In the genomic region with DNA sequence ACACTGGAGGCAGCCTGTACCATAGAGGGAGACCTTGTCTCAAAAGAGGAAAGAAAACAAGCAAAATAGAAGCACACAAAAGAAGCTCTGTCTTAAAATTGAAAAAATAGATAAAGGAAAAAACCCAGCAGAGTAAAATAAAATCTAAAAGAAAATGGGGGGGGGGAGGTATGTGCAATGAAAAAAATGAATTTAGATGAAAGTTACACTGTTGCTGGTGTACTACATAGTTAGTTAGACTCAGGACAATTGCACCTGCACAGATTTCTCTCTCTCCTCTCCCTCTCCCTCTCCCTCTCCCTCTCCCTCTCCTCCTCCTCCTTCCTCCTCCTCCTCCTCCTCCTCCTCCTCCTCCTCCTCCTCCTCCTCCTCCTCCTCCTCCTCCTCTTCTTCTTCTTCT, we compare ENCODE assay signal across 8 mouse cellular contexts. TPM values are rescaled to one million over a fixed set of nuclear protein-coding genes. Genes with fewer than 3 reads are reported as not detected.
DNase-seq lines count a peak whose midpoint lies in the region; ATAC-seq and TF ChIP-seq lines count a peak whose summit lies in the region.

Scarb2 (minus strand) TSS at position 101 of the 400 bp plus-strand sequence.

- peak within 1 kb of the TSS; percentile 70 for H3K4me3 ChIP-seq in testis, adult 2 months (ENCODE audit: control insufficient read depth, low read depth, low read length)
- H3K4me3 ChIP-seq in forebrain, embryonic 11.5 days (ENCODE audit: low read depth, low read length) = peak within 1 kb of the TSS; percentile 76
- H3K4me3 ChIP-seq in liver, embryonic 12.5 days = peak within 1 kb of the TSS; percentile 81
- H3K4me3 ChIP-seq in stomach, postnatal 0 days (ENCODE audit: low read depth, low read length) = peak within 1 kb of the TSS; percentile 97

- H3K27ac ChIP-seq in testis, adult 2 months (ENCODE audit: control insufficient read depth, insufficient read depth, low read depth, low read length) = peak within 1 kb of the TSS; percentile 59; the same call in 1 of the 2 replicates
- H3K27ac ChIP-seq in forebrain, embryonic 11.5 days (ENCODE audit: low read depth, low read length) = peak within 1 kb of the TSS; percentile 95; the same call in 1 of the 2 replicates
- no peak within 1 kb of the TSS for H3K27ac ChIP-seq in liver, embryonic 12.5 days
- peak within 1 kb of the TSS; percentile 100 for H3K27ac ChIP-seq in stomach, postnatal 0 days (replicated peaks)

- TF ChIP-seq POLR2A in testis, adult 2 months (IDR thresholded peaks at IDR 0.05; ENCODE audit: control insufficient read depth, low read depth, low read length) = no peak

- no peaks in the 10 kb centered on the region for H3K36me3 ChIP-seq in testis, adult 2 months (ENCODE audit: control insufficient read depth, insufficient read depth, low read length)
- no peaks in the 10 kb centered on the region for H3K36me3 ChIP-seq in forebrain, embryonic 11.5 days (ENCODE audit: control insufficient read depth, insufficient read depth, low read length)
- H3K36me3 ChIP-seq in liver, embryonic 12.5 days = no peaks in the 10 kb centered on the region
- H3K36me3 ChIP-seq in stomach, postnatal 0 days (ENCODE audit: control insufficient read depth, insufficient read depth, low read length) = no peaks in the 10 kb centered on the region

- no peak for ATAC-seq in forebrain, embryonic 11.5 days (replicated peaks; ENCODE audit: low FRiP score)
- no peak for ATAC-seq in hematopoietic stem cell, adult 5-6 weeks (replicated peaks in 1 of 2; ENCODE audit: insufficient read depth in 1 of 2, low FRiP score in 2 of 2, low TSS enrichment in 1 of 2, low read depth in 1 of 2, poor library complexity in 2 of 2, severe bottlenecking in 2 of 2)
- ATAC-seq in liver, embryonic 12.5 days = no peak
- ATAC-seq in stomach, postnatal 0 days (ENCODE audit: low FRiP score, low TSS enrichment) = no peak
- ATAC-seq in CD4-positive, CD25-positive, alpha-beta regulatory T cell, adult 4 months = no peak

- DNase-seq in testis, postnatal 10 days (ENCODE audit: low spot score) = no peak
- DNase-seq in forebrain, embryonic 11.5 days (ENCODE audit: low spot score) = no peak
- no peak for DNase-seq in stomach, postnatal 0 days (ENCODE audit: low spot score)
- no peak for DNase-seq in spleen, postnatal 36 days (ENCODE audit: low spot score in 2 of 2)

- no peaks in the 10 kb centered on the region for H3K9me3 ChIP-seq in forebrain, embryonic 11.5 days (ENCODE audit: control insufficient read depth, low read length)
- no peaks in the 10 kb centered on the region for H3K9me3 ChIP-seq in liver, embryonic 12.5 days (replicated peaks)
- no peaks in the 10 kb centered on the region for H3K9me3 ChIP-seq in stomach, postnatal 0 days (ENCODE audit: control insufficient read depth, low read length)

- peak within 1 kb of the TSS; percentile 70; the same call in 1 of the 2 replicates for H3K4me2 ChIP-seq in forebrain, embryonic 11.5 days (ENCODE audit: low read depth, low read length, severe bottlenecking)
- H3K4me2 ChIP-seq in liver, embryonic 12.5 days = peak within 1 kb of the TSS; percentile 88
- H3K4me2 ChIP-seq in stomach, postnatal 0 days (replicated peaks; ENCODE audit: low read depth) = peak within 1 kb of the TSS; percentile 70

- no peaks in the 10 kb centered on the region; the same call in none of the 2 replicates for H3K4me1 ChIP-seq in testis, adult 2 months (ENCODE audit: control insufficient read depth, insufficient read depth, low read length)
- H3K4me1 ChIP-seq in forebrain, embryonic 11.5 days (replicated peaks; ENCODE audit: control insufficient read depth, insufficient read depth, low read length) = no peaks in the 10 kb centered on the region; the same call in 1 of the 2 replicates
- H3K4me1 ChIP-seq in liver, embryonic 12.5 days = peaks cover 29% of the 10 kb centered on the region
- H3K4me1 ChIP-seq in stomach, postnatal 0 days (replicated peaks; ENCODE audit: control insufficient read depth, insufficient read depth) = peaks cover 6% of the 10 kb centered on the region

- TF ChIP-seq CTCF in testis, adult 2 months (IDR thresholded peaks at IDR 0.05; ENCODE audit: control insufficient read depth, insufficient read depth, insufficient replicate concordance, low read depth, low read length) = no peak
- TF ChIP-seq CTCF in stomach, postnatal 0 days (IDR thresholded peaks at IDR 0.05; ENCODE audit: low read depth) = no peak

- H3K27me3 ChIP-seq in testis, adult 2 months (ENCODE audit: control insufficient read depth, insufficient read depth, low read length) = no peaks in the 10 kb centered on the region
- no peaks in the 10 kb centered on the region for H3K27me3 ChIP-seq in forebrain, embryonic 11.5 days (ENCODE audit: control insufficient read depth, insufficient read depth, low read length)
- no peaks in the 10 kb centered on the region for H3K27me3 ChIP-seq in liver, embryonic 12.5 days (replicated peaks)
- H3K27me3 ChIP-seq in stomach, postnatal 0 days (ENCODE audit: control insufficient read depth, insufficient read depth, low read length) = no peaks in the 10 kb centered on the region

- no peak for TF ChIP-seq EP300 in stomach, postnatal 0 days (optimal IDR thresholded peaks at IDR 0.05)

- H3K9ac ChIP-seq in forebrain, embryonic 11.5 days (ENCODE audit: low read length) = peak within 1 kb of the TSS; percentile 93
- peak within 1 kb of the TSS; percentile 29 for H3K9ac ChIP-seq in liver, embryonic 12.5 days
- peak within 1 kb of the TSS; percentile 98 for H3K9ac ChIP-seq in stomach, postnatal 0 days (ENCODE audit: low read length)

RNA-seq across cellular contexts. Expression of gene Scarb2, which starts in this region (rescaled TPM):
- polyA plus RNA-seq in testis, adult 2 months (2012; rRNA removed) = 3.6 and 4.3 TPM in 2 replicates
- 10.4 and 10.5 TPM in 2 replicates for polyA plus RNA-seq in forebrain, embryonic 11.5 days (2014; fragmentation: Nextera tagmentation; extraction: Ambion mirVana)
- 51.3 and 59.4 TPM in 2 replicates for total RNA-seq in hematopoietic stem cell, adult 5-6 weeks (2017)
- polyA plus RNA-seq in liver, embryonic 12.5 days (2016; fragmentation: Nextera tagmentation; extraction: Ambion mirVana) = 4.2 and 4.3 TPM in 2 replicates
- 19.1 and 20.9 TPM in 2 replicates for polyA plus RNA-seq in stomach, postnatal 0 days (2015; fragmentation: Nextera tagmentation; extraction: Ambion mirVana)
- 10 to 100 TPM in 1 of 2 experiments, 1 to 10 TPM in 1; 9.1 to 13.0 TPM for polyA plus RNA-seq in CD4-positive, CD25-positive, alpha-beta regulatory T cell, adult 4 months (2017; shearing (Covaris generic))

Comparison
In these comparisons a context has a peak if more than half of its experiments do, and no peak if none do; other contexts are left out.
1. H3K9ac ChIP-seq: peak in every context shown above with its lines; median percentile 98 in stomach, postnatal 0 days; 93 in forebrain, embryonic 11.5 days; 29 in liver, embryonic 12.5 days.